9 mouse cellular contexts compared by ENCODE assay signal in genomic region chr17:12132904-12133303, GRCm38 (mm10).
"Had no signal": no experiment of that assay in that cellular context is flagged by ENCODE, and none has a peak within 500 bp of the region (broad histone marks: within the 10 kb centered on the region; RNA-seq: fewer than 3 reads in every experiment).

No protein-coding gene starts in this region.

- H3K9ac ChIP-seq: limb, embryonic 13.5 days; midbrain, embryonic 13.5 days had no signal

- H3K4me1 ChIP-seq: midbrain, embryonic 13.5 days had no signal

- H3K9me3 ChIP-seq: limb, embryonic 13.5 days; midbrain, embryonic 13.5 days had no signal

- H3K4me3 ChIP-seq: limb, embryonic 13.5 days; midbrain, embryonic 13.5 days had no signal

- H3K27ac ChIP-seq: limb, embryonic 13.5 days; midbrain, embryonic 13.5 days had no signal

- H3K4me2 ChIP-seq: limb, embryonic 13.5 days; midbrain, embryonic 13.5 days had no signal

- ATAC-seq: midbrain, embryonic 13.5 days had no signal

- DNase-seq: kidney, adult 18-20 months; kidney, postnatal 14 days; left cerebral cortex, postnatal 4 days; lung, adult 18-20 months; right cerebral cortex, postnatal 14 days; thymus, adult 2 months; thymus, postnatal 25 days had no signal

- H3K27me3 ChIP-seq: limb, embryonic 13.5 days; midbrain, embryonic 13.5 days had no signal
